Mouse (Mus musculus) megakaryocyte, adult 5-6 weeks (primary cell): ENCODE measurements around the gene Tmem120b. TPM values are rescaled to one million over a fixed set of nuclear protein-coding genes. Genes with fewer than 3 reads are reported as not detected.

Experiments
- ATAC-seq: 2 replicates; pipeline ENCODE4 v1.8.0; 2016; ENCODE audit warnings: mild to moderate bottlenecking, inconsistent platforms; ENCODE audit not compliant: poor library complexity, severe bottlenecking
- total RNA-seq, 2 experiments: library from RNA; stranded (forward) in 1 of 2; stranded (reverse) in 1 of 2; fragments of 153-499, 151-499 nt in 1 of 2; fragments of 221-1000, 200-1000 nt in 1 of 2; gene quantifications; 2 replicates each; pipeline versions ENCODE4 v1.2.3 to v1.2.4; 2015 to 2017

Gene Tmem120b
- total RNA-seq, 2 experiments from 2014 or later, result 0.29 to 2.5 TPM

GRCm38 (mm10) chr5:123050918-123051317 is 17.3 kb upstream of the Tmem120b start:
- ATAC-seq, result no peak

GRCm38 (mm10) chr5:123051736-123052135 is 16.5 kb upstream of the Tmem120b start:
- no peak for ATAC-seq

GRCm38 (mm10) chr5:123057366-123058250 is 10.6 kb upstream of the Tmem120b start:
- ATAC-seq, result peak; percentile 96

GRCm38 (mm10) chr5:123058251-123059102 is 9.7 kb upstream of the Tmem120b start:
- ATAC-seq, result no peak

- ATAC-seq, result no peak
Observed at GRCm38 (mm10) chr5:123059757-123060520, 8.3 kb upstream of the Tmem120b start.

GRCm38 (mm10) chr5:123060706-123061401 is 7.4 kb upstream of the Tmem120b start:
- ATAC-seq, result no peak

GRCm38 (mm10) chr5:123061402-123061749 is 6.8 kb upstream of the Tmem120b start:
- ATAC-seq, result peak; percentile 23; the same call in 1 of the 2 replicates

GRCm38 (mm10) chr5:123063141-123063540 is 5.1 kb upstream of the Tmem120b start:
- ATAC-seq, result no peak

- peak; percentile 38 for ATAC-seq
Observed at GRCm38 (mm10) chr5:123064207-123064606, 4.0 kb upstream of the Tmem120b start.

GRCm38 (mm10) chr5:123067395-123067995 is 720 bp upstream of the Tmem120b start:
- ATAC-seq, result peak; percentile 62

- no peak for ATAC-seq
Observed at GRCm38 (mm10) chr5:123068714-123069113, 499 bp downstream of the Tmem120b start.

- peak; percentile 97 for ATAC-seq
Observed at GRCm38 (mm10) chr5:123075576-123076418, 7.6 kb downstream of the Tmem120b start.

- ATAC-seq, result no peak
Observed at GRCm38 (mm10) chr5:123076419-123077281, 8.4 kb downstream of the Tmem120b start.

- no peak for ATAC-seq
Observed at GRCm38 (mm10) chr5:123079568-123079967, 11.4 kb downstream of the Tmem120b start.

GRCm38 (mm10) chr5:123080041-123080440 is 11.8 kb downstream of the Tmem120b start:
- ATAC-seq, result no peak

GRCm38 (mm10) chr5:123080510-123080909 is 12.3 kb downstream of the Tmem120b start:
- ATAC-seq, result no peak

- no peak for ATAC-seq
Observed at GRCm38 (mm10) chr5:123083340-123084050, 15.3 kb downstream of the Tmem120b start.
